Mouse (Mus musculus) left cerebral cortex, adult 6 months (tissue): Measurements from ENCODE around the gene Olfr46. TPM values are rescaled to one million over a fixed set of nuclear protein-coding genes. Genes with fewer than 3 reads are reported as not detected.

Experiments
- long read RNA-seq, 2 experiments: library from polyadenylated mRNA; unstranded; transcript quantifications; one replicate each; pipeline ENCODE4 v2.0.0; 2019 to 2020
- polyA plus RNA-seq: library from polyadenylated mRNA; unstranded; fragments of <200 nt; fragmentation: Nextera tagmentation; gene quantifications from 2 replicates; pipeline ENCODE4 v1.2.3, GENCODE M21; 2021

The Olfr46 gene
- not detected in 2 replicates for polyA plus RNA-seq
- long read RNA-seq, experiment 1, result 0 reads
- long read RNA-seq, experiment 2, result 0 reads

GRCm38 (mm10) chr7:140600969-140601368, at the start of gene Olfr46:
Olfr46 (plus strand) TSS chr7:140601269.

GRCm38 (mm10) chr7:140567586-140567985, 33.5 kb upstream of the Olfr46 start, which contains the start of gene Olfr538:
Olfr538 (plus strand) TSS chr7:140567886.

GRCm38 (mm10) chr7:140628670-140629069, 27.6 kb downstream of the Olfr46 start, which contains the start of gene Olfr61:
Olfr61 (plus strand) TSS chr7:140628970.

GRCm38 (mm10) chr7:140646152-140646551, 45.1 kb downstream of the Olfr46 start, which contains the start of gene Olfr53:
Olfr53 (plus strand) TSS chr7:140646452.

GRCm38 (mm10) chr7:140659630-140660029, 58.6 kb downstream of the Olfr46 start, which contains the start of gene Olfr539:
Olfr539 (plus strand) TSS chr7:140659930.

Other genes with a start within 250 kb of the Olfr46 start
- gene Olfr60, start 239.6 kb upstream of the Olfr46 start, polyA plus RNA-seq, result not detected in 2 replicates
- not detected in 2 replicates for gene Olfr530, start 224.9 kb upstream of the Olfr46 start, polyA plus RNA-seq
- not detected in 2 replicates for gene Olfr531, start 198.4 kb upstream of the Olfr46 start, polyA plus RNA-seq
- not detected in 2 replicates for gene Olfr532, start 179.6 kb upstream of the Olfr46 start, polyA plus RNA-seq
- not detected in 2 replicates for gene Olfr533, start 137.9 kb upstream of the Olfr46 start, polyA plus RNA-seq
- gene Olfr535, start 117.1 kb upstream of the Olfr46 start, polyA plus RNA-seq, result not detected in 2 replicates
- not detected in 2 replicates for gene Olfr536, start 93.9 kb upstream of the Olfr46 start, polyA plus RNA-seq
- gene Olfr538, start 33.4 kb upstream of the Olfr46 start, polyA plus RNA-seq, result not detected in 2 replicates
- gene Olfr61, start 27.7 kb downstream of the Olfr46 start, polyA plus RNA-seq, result not detected in 2 replicates
- not detected in 2 replicates for gene Olfr53, start 45.2 kb downstream of the Olfr46 start, polyA plus RNA-seq
- 0.18 and 0.56 TPM in 2 replicates for gene Olfr539, start 58.7 kb downstream of the Olfr46 start, polyA plus RNA-seq
- gene Olfr45, start 80.7 kb downstream of the Olfr46 start, polyA plus RNA-seq, result not detected in 2 replicates
- gene Olfr541, start 96.0 kb downstream of the Olfr46 start, polyA plus RNA-seq, result not detected in 2 replicates
- gene Cyp2e1, start 162.5 kb downstream of the Olfr46 start, polyA plus RNA-seq, result 0.67 and 1.3 TPM in 2 replicates
- 0.13 TPM in 1 of 2 replicates, not detected in the other for gene Syce1, start 186.6 kb downstream of the Olfr46 start, polyA plus RNA-seq
- 12.4 and 16.1 TPM in 2 replicates for gene Zfp941, start 220.9 kb downstream of the Olfr46 start, polyA plus RNA-seq
- gene Urah, start 233.7 kb downstream of the Olfr46 start, polyA plus RNA-seq, result 5.4 and 7.9 TPM in 2 replicates
- not detected in 2 replicates for gene Scgb1c1, start 244.3 kb downstream of the Olfr46 start, polyA plus RNA-seq
- 0.09 TPM in 1 of 2 replicates, not detected in the other for gene Odf3, start 246.5 kb downstream of the Olfr46 start, polyA plus RNA-seq